Mouse (Mus musculus): ENCODE measurements around the gene Rsph9. TPM values are rescaled to one million over a fixed set of nuclear protein-coding genes. Genes with fewer than 3 reads are reported as not detected.

The Rsph9 gene
- polyA plus RNA-seq, 1 experiment from 2014 or later: 15.8 TPM

DNA sequence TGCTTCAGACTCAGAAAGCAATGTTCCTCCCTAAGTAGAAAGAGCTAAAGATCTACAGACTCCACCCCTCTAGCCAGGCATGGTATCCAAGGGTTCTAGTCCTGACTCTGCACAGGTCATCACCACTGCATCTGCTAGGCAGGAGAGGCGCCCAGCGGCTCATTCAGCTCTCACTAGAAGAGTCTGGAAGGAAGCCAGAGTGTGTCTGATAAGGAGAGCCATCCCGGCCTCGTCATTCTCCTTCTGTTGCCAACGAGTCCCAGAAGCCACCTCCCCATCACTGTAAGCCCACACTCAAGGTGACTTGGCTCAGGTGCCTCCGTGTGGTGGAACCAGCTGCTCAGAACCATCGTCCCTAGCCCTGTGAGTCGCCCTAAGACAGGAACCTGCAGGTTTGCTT, 11.2 kb downstream of the Rsph9 start:
- H3K36me3 ChIP-seq (ENCODE audit: control insufficient read depth, insufficient read depth, low read length): peaks cover 14% of the 10 kb centered on the region
- H3K4me2 ChIP-seq (replicated peaks; ENCODE audit: low read depth, low read length): no peak overlapping the region
- H3K9ac ChIP-seq (replicated peaks; ENCODE audit: low read depth, low read length): no peak overlapping the region
- no peak overlapping the region for H3K4me3 ChIP-seq (ENCODE audit: low read depth, low read length)
- no peak overlapping the region for H3K27ac ChIP-seq (ENCODE audit: low read length)
- H3K9me3 ChIP-seq (ENCODE audit: control insufficient read depth, low read depth, low read length): no peaks in the 10 kb centered on the region
- WGBS: 71% methylated on average over 8 of the region's 8 CpGs
- no peaks in the 10 kb centered on the region for H3K4me1 ChIP-seq (ENCODE audit: control insufficient read depth, insufficient read depth, low read length)
- no peak for ATAC-seq (ENCODE audit: insufficient number of reproducible peaks, insufficient read depth, low FRiP score, low read depth)
- no peaks in the 10 kb centered on the region for H3K27me3 ChIP-seq (ENCODE audit: control insufficient read depth, insufficient read depth, low read length)

GRCm38 (mm10) chr17:46132058-46132718, 11.8 kb downstream of the Rsph9 start:
- no peaks in the 10 kb centered on the region for H3K27me3 ChIP-seq (ENCODE audit: control insufficient read depth, insufficient read depth, low read length)
- no peak overlapping the region for H3K4me3 ChIP-seq (ENCODE audit: low read depth, low read length)
- H3K9me3 ChIP-seq (ENCODE audit: control insufficient read depth, low read depth, low read length): no peaks in the 10 kb centered on the region
- H3K4me1 ChIP-seq (ENCODE audit: control insufficient read depth, insufficient read depth, low read length): no peaks in the 10 kb centered on the region
- peaks cover 20% of the 10 kb centered on the region for H3K36me3 ChIP-seq (ENCODE audit: control insufficient read depth, insufficient read depth, low read length)
- H3K9ac ChIP-seq (replicated peaks; ENCODE audit: low read depth, low read length): no peak overlapping the region
- no peak; the same call in 1 of the 2 replicates for ATAC-seq (ENCODE audit: insufficient number of reproducible peaks, insufficient read depth, low FRiP score, low read depth)
- H3K27ac ChIP-seq (ENCODE audit: low read length): no peak overlapping the region
- no peak overlapping the region for H3K4me2 ChIP-seq (replicated peaks; ENCODE audit: low read depth, low read length)
- WGBS: 19% methylated on average over 12 of the region's 12 CpGs

DNA sequence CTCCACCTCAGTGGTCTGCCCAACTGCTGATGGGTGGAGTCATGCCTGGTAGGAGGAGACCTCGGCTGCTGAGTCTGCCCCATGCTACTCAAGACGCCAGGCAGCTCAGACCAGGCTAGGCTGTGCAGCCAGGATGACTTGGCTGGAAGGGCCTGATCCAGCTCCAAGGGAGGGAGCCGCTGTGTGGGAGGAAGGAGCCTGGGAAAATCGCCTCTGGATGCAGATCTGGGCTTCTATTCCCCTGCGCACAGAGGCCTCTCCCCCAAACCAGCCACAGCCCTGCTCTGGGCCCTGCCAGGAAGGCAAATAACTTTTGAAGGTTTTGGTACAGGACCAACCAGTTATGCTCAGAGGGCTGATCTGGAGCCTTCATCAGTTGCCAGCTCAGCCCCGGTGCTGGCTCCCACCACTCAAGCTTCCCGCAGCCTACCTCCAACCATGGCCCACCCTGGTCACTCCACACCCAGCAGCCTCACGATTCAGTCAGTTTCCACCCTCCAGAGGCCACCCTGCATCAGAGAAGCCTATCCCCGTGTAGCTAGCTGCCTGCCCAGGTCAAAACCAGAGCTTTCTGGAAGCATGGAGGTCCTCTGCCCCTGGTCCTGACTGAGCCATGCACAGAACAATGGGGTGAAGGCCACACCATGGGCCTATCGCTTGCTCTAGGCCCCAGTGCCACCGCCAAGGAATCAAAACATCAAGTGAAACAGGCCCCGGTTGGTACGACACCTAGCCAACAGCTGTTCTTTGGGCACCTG, 14.1 kb downstream of the Rsph9 start:
- H3K4me1 ChIP-seq (ENCODE audit: control insufficient read depth, insufficient read depth, low read length): no peaks in the 10 kb centered on the region
- H3K9ac ChIP-seq (replicated peaks; ENCODE audit: low read depth, low read length): no peak overlapping the region
- no peak overlapping the region for H3K4me2 ChIP-seq (replicated peaks; ENCODE audit: low read depth, low read length)
- peaks cover 41% of the 10 kb centered on the region for H3K36me3 ChIP-seq (ENCODE audit: control insufficient read depth, insufficient read depth, low read length)
- H3K9me3 ChIP-seq (ENCODE audit: control insufficient read depth, low read depth, low read length): no peaks in the 10 kb centered on the region
- no peak for ATAC-seq (ENCODE audit: insufficient number of reproducible peaks, insufficient read depth, low FRiP score, low read depth)
- no peak overlapping the region for H3K4me3 ChIP-seq (ENCODE audit: low read depth, low read length)
- H3K27ac ChIP-seq (ENCODE audit: low read length): no peak overlapping the region
- H3K27me3 ChIP-seq (ENCODE audit: control insufficient read depth, insufficient read depth, low read length): no peaks in the 10 kb centered on the region
- WGBS: 73% methylated on average over 13 of the region's 13 CpGs

GRCm38 (mm10) chr17:46127814-46128493, 16.1 kb downstream of the Rsph9 start:
- Histone ChIP-seq H3K4me2 (replicated peaks; ENCODE audit: low read depth, low read length) (no peak overlapping the region), H3K4me3 (ENCODE audit: low read depth, low read length) (no peak overlapping the region), H3K36me3 (ENCODE audit: control insufficient read depth, insufficient read depth, low read length) (peaks cover 60% of the 10 kb centered on the region), H3K27ac (ENCODE audit: low read length) (no peak overlapping the region), H3K27me3 (ENCODE audit: control insufficient read depth, insufficient read depth, low read length) (no peaks in the 10 kb centered on the region), H3K4me1 (ENCODE audit: control insufficient read depth, insufficient read depth, low read length) (no peaks in the 10 kb centered on the region), H3K9ac (replicated peaks; ENCODE audit: low read depth, low read length) (no peak overlapping the region), H3K9me3 (ENCODE audit: control insufficient read depth, low read depth, low read length) (no peaks in the 10 kb centered on the region)
- 76% methylated on average over 6 of the region's 6 CpGs for WGBS
- no peak for ATAC-seq (ENCODE audit: insufficient number of reproducible peaks, insufficient read depth, low FRiP score, low read depth)

DNA sequence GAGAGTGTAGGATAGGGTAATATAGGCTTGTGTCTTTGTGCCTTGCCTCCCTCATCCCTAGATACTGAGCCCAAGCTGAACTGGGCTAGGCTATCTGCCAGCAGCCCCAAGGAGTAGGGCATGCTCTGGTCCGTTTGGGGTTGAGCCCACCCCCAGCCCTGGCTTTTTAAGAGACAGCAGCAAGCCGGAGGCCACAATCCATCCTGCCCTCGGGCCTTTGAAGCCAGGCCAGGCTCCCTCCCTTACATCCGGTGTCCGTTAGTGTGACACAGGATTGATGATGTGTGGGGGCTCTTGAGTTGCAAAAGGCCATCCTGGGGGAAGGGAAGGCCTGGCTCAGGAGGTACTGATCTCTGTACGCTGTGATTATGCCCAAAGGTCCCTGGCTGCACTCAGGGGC, 17.4 kb downstream of the Rsph9 start:
- WGBS: 55% methylated on average over 6 of the region's 6 CpGs
- Histone ChIP-seq H3K4me1 (ENCODE audit: control insufficient read depth, insufficient read depth, low read length) (no peaks in the 10 kb centered on the region), H3K9me3 (ENCODE audit: control insufficient read depth, low read depth, low read length) (no peaks in the 10 kb centered on the region), H3K27ac (ENCODE audit: low read length) (no peak overlapping the region), H3K4me2 (replicated peaks; ENCODE audit: low read depth, low read length) (no peak overlapping the region), H3K27me3 (ENCODE audit: control insufficient read depth, insufficient read depth, low read length) (no peaks in the 10 kb centered on the region), H3K36me3 (ENCODE audit: control insufficient read depth, insufficient read depth, low read length) (peaks cover 68% of the 10 kb centered on the region), H3K4me3 (ENCODE audit: low read depth, low read length) (no peak overlapping the region), H3K9ac (replicated peaks; ENCODE audit: low read depth, low read length) (no peak overlapping the region)
- no peak for ATAC-seq (ENCODE audit: insufficient number of reproducible peaks, insufficient read depth, low FRiP score, low read depth)

- no peak overlapping the region for H3K9ac ChIP-seq (replicated peaks; ENCODE audit: low read depth, low read length)
- H3K27me3 ChIP-seq (ENCODE audit: control insufficient read depth, insufficient read depth, low read length): no peaks in the 10 kb centered on the region
- no peaks in the 10 kb centered on the region for H3K9me3 ChIP-seq (ENCODE audit: control insufficient read depth, low read depth, low read length)
- WGBS: 86% methylated on average over 12 of the region's 12 CpGs
- no peak for ATAC-seq (ENCODE audit: insufficient number of reproducible peaks, insufficient read depth, low FRiP score, low read depth)
- H3K4me3 ChIP-seq (ENCODE audit: low read depth, low read length): no peak overlapping the region
- no peak overlapping the region for H3K4me2 ChIP-seq (replicated peaks; ENCODE audit: low read depth, low read length)
- H3K4me1 ChIP-seq (ENCODE audit: control insufficient read depth, insufficient read depth, low read length): no peaks in the 10 kb centered on the region
- no peak overlapping the region for H3K27ac ChIP-seq (ENCODE audit: low read length)
- peaks cover 74% of the 10 kb centered on the region for H3K36me3 ChIP-seq (ENCODE audit: control insufficient read depth, insufficient read depth, low read length)
These were observed 19.9 kb downstream of the Rsph9 start for GRCm38 (mm10) chr17:46123953-46124700.

DNA sequence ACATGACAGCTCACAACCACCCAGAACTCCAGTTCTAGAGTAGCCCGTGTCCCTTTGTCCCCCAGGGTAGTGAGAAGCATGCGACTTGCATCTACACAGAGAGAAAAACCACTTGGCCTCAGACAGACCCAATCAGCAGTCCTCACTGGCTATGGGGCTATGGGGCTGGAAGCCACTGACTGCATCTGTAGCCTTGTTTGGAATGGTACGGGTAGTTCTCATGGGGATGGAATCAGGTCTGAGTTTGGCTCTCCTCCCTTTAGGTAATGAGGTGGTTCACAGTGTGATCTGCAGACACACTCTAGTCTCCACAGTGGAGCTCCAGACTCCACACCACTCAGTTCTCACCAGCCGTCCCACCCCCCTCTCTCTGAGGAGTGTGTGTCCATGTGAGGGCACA, 20.7 kb downstream of the Rsph9 start:
- Histone ChIP-seq H3K27ac (ENCODE audit: low read length) (no peak overlapping the region), H3K9ac (replicated peaks; ENCODE audit: low read depth, low read length) (no peak overlapping the region), H3K4me2 (replicated peaks; ENCODE audit: low read depth, low read length) (no peak overlapping the region), H3K4me1 (ENCODE audit: control insufficient read depth, insufficient read depth, low read length) (no peaks in the 10 kb centered on the region), H3K36me3 (ENCODE audit: control insufficient read depth, insufficient read depth, low read length) (peaks cover 74% of the 10 kb centered on the region), H3K4me3 (ENCODE audit: low read depth, low read length) (no peak overlapping the region), H3K27me3 (ENCODE audit: control insufficient read depth, insufficient read depth, low read length) (no peaks in the 10 kb centered on the region), H3K9me3 (ENCODE audit: control insufficient read depth, low read depth, low read length) (no peaks in the 10 kb centered on the region)
- ATAC-seq (ENCODE audit: insufficient number of reproducible peaks, insufficient read depth, low FRiP score, low read depth): no peak
- 95% methylated on average over 4 of the region's 4 CpGs for WGBS

DNA sequence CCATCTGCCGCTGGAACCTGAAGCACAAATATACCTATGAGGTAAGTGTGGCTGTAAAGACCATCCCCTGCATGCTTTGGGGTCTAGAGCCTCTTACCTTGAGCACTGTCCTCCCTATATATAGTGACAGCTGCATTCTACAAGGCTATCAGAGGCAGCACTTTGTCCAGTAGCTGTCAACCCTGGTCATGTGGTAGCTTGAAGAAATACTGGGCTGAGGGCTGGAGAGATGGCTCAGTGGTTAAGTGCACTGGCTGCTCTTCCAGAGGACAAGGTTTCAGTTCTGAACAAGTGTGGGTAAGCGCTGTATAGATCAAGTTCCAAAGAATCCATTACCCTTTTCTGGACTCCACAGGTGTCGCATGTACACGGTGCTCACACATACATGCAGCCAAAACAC, 21.2 kb downstream of the Rsph9 start:
- Histone ChIP-seq H3K27ac (ENCODE audit: low read length) (no peak overlapping the region), H3K36me3 (ENCODE audit: control insufficient read depth, insufficient read depth, low read length) (peaks cover 72% of the 10 kb centered on the region), H3K4me1 (ENCODE audit: control insufficient read depth, insufficient read depth, low read length) (no peaks in the 10 kb centered on the region), H3K9ac (replicated peaks; ENCODE audit: low read depth, low read length) (no peak overlapping the region), H3K27me3 (ENCODE audit: control insufficient read depth, insufficient read depth, low read length) (no peaks in the 10 kb centered on the region), H3K9me3 (ENCODE audit: control insufficient read depth, low read depth, low read length) (no peaks in the 10 kb centered on the region), H3K4me3 (ENCODE audit: low read depth, low read length) (no peak overlapping the region), H3K4me2 (replicated peaks; ENCODE audit: low read depth, low read length) (no peak overlapping the region)
- no peak for ATAC-seq (ENCODE audit: insufficient number of reproducible peaks, insufficient read depth, low FRiP score, low read depth)
- 94% methylated on average over 4 of the region's 4 CpGs for whole genome bisulfite sequencing
